Mouse (Mus musculus) C2C12 (cell line): Measurements from ENCODE around the gene Palm2. TPM values are rescaled to one million over a fixed set of nuclear protein-coding genes. Genes with fewer than 3 reads are reported as not detected.

Experiments
- H3K27me3 ChIP-seq: one replicate; pipeline ENCODE4 v1.6.1; 2011; ENCODE audit not compliant: control insufficient read depth, insufficient read depth, insufficient read length
- H3K36me3 ChIP-seq: one replicate; pipeline ENCODE4 v1.6.1; 2011; ENCODE audit not compliant: control insufficient read depth, insufficient read depth
- H3K4me3 ChIP-seq: one replicate; pipeline ENCODE4 v1.5.1; 2011; ENCODE audit warnings: mild to moderate bottlenecking, control low read depth; ENCODE audit not compliant: poor library complexity, insufficient read depth, severe bottlenecking
- H3K79me2 ChIP-seq: one replicate; pipeline ENCODE4 v1.6.1; 2011; ENCODE audit not compliant: control insufficient read depth, insufficient read depth
- H3K79me3 ChIP-seq: one replicate; pipeline ENCODE4 v1.6.1; 2011; ENCODE audit warnings: low read depth, control low read depth
- H3ac ChIP-seq: one replicate; pipeline ENCODE3; 2011; ENCODE audit warnings: low read depth; ENCODE audit not compliant: control insufficient read depth, insufficient read length
- CEBPB ChIP-seq: IDR thresholded peaks from one replicate; pipeline ENCODE4 v1.6.1; 2011; ENCODE audit warnings: low read depth, mild to moderate bottlenecking, control low read depth, moderate library complexity
- CTCF ChIP-seq: IDR thresholded peaks from one replicate; pipeline ENCODE4 v1.5.1; 2011; ENCODE audit not compliant: control insufficient read depth, insufficient read depth, insufficient read length
- FOSL1 ChIP-seq: IDR thresholded peaks from one replicate; pipeline ENCODE4 v1.8.0; 2011; ENCODE audit warnings: mild to moderate bottlenecking, low read length; ENCODE audit not compliant: poor library complexity, insufficient read depth, severe bottlenecking
- MAX ChIP-seq: IDR thresholded peaks from one replicate; pipeline ENCODE4 v1.6.1; 2011; ENCODE audit warnings: mild to moderate bottlenecking, control low read depth
- MYOD1 ChIP-seq: IDR thresholded peaks from one replicate; pipeline ENCODE4 v1.6.1; 2011; ENCODE audit warnings: low read depth; ENCODE audit not compliant: control insufficient read depth, insufficient read length
- MYOG ChIP-seq: IDR thresholded peaks from one replicate; pipeline ENCODE4 v1.6.1; 2011; ENCODE audit not compliant: control insufficient read depth, insufficient read length; ENCODE audit errors: extremely low read depth
- USF1 ChIP-seq: IDR thresholded peaks from one replicate; pipeline ENCODE4 v1.6.1; 2011; ENCODE audit warnings: low read depth, mild to moderate bottlenecking, control low read depth, moderate library complexity
- polyA plus RNA-seq: library from polyadenylated mRNA; unstranded; fragments of >200 nt; fragmentation: generic; extraction: Trizol; gene quantifications from one replicate; pipeline ENCODE4 v1.2.1, GENCODE M21; 2012; ENCODE audit warnings: missing spikeins

Palm2 gene
- polyA plus RNA-seq, 1 experiment, result 6.7 TPM

DNA sequence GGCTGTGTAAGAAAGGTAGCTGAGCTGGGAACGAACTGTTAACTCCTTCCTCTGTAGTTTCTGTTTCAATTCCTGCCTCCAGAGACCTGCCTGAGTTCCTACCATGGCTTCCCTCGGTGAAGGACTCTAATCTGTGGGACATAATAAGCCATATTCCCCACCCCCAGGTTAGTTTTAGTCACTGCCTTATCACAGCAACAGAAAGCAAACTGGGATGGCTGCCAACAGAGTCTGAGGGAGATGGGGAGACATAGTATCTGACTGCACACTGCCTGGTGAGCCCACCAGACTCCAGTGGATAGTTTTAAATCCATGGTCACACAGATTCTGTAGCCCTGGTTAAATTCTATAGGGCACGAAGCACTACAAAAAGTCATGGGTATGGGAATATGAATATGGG lies 299.4 kb downstream of the Palm2 start:
- H3K4me3 ChIP-seq, result no peak overlapping the region
- H3K79me2 ChIP-seq, result no peaks in the 10 kb centered on the region
- H3ac ChIP-seq, result no peak overlapping the region
- peaks cover 3% of the 10 kb centered on the region for H3K36me3 ChIP-seq
- H3K27me3 ChIP-seq, result no peaks in the 10 kb centered on the region
- H3K79me3 ChIP-seq, result no peaks in the 10 kb centered on the region
- no peak for TF ChIP-seq FOSL1
- no peak for TF ChIP-seq MAX
- no peak for TF ChIP-seq MYOD1

DNA sequence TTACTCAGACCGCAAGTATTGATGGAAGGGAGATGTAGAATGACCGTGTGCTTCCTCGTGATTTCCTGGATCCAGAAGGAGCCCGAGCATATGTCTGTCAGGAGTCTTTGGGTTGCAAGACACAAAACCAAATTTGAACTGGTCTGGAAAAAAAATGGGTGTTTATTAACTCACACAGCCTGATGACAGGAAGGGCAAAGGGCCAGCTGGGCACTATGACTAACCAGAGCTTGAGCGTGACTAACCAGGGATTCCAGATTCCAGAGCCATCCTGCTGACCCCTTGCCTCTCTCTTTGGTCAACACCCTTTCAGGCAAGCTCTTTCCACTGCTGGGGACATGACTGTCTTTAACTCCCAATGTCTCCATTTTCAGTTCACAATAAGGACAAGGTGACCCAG lies 301.4 kb downstream of the Palm2 start:
- no peaks in the 10 kb centered on the region for H3K27me3 ChIP-seq
- H3K4me3 ChIP-seq, result no peak overlapping the region
- H3K79me2 ChIP-seq, result no peaks in the 10 kb centered on the region
- peaks cover 3% of the 10 kb centered on the region for H3K36me3 ChIP-seq
- TF ChIP-seq FOSL1 (peak; percentile 79), MAX (peak; percentile 33), CTCF (no peak), USF1 (no peak), CEBPB (no peak), MYOD1 (peak; percentile 63), MYOG (no peak)
- H3ac ChIP-seq, result no peak overlapping the region
- no peaks in the 10 kb centered on the region for H3K79me3 ChIP-seq

DNA sequence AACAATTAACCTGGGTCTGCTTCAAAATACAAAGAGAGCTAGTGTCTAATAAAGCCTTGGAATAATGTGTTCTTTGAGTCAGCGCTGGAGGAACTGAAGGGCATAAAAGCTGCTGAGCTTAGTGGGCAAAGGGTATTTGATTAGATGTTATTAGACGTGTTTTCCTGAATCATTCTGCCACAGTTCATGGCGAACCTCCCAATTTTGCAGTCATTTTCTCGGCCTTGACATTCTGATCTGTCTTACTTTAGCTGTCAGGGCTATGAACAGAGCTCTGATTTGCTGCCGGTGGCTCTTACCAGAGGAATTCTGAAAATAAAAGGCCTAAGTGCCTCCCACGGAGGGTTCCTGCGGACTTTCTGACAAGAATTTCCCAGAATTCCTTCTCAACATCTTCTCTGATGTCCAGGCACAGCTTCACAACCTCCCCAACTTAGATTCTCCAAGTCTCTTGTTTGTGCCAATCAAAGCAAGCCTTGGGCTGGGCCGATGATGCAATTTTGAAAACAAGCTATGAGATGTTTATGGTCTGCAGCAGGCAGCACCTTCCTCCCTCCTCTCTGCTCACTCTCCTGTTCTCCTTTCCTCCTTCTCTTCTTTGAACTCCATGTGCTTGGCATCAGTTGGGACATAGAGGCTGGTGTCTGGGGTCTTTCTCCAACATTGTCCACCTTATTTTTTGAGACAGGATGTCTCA lies 305.0 kb downstream of the Palm2 start:
- H3K4me3 ChIP-seq, result no peak overlapping the region
- no peaks in the 10 kb centered on the region for H3K79me2 ChIP-seq
- H3ac ChIP-seq, result no peak overlapping the region
- TF ChIP-seq MYOG, result no peak
- no peak for TF ChIP-seq MYOD1
- TF ChIP-seq MAX, result no peak
- TF ChIP-seq USF1, result no peak
- no peak for TF ChIP-seq CEBPB
- no peak for TF ChIP-seq FOSL1
- no peak for TF ChIP-seq CTCF
- H3K36me3 ChIP-seq, result peaks cover 3% of the 10 kb centered on the region
- H3K79me3 ChIP-seq, result no peaks in the 10 kb centered on the region
- H3K27me3 ChIP-seq, result no peaks in the 10 kb centered on the region

DNA sequence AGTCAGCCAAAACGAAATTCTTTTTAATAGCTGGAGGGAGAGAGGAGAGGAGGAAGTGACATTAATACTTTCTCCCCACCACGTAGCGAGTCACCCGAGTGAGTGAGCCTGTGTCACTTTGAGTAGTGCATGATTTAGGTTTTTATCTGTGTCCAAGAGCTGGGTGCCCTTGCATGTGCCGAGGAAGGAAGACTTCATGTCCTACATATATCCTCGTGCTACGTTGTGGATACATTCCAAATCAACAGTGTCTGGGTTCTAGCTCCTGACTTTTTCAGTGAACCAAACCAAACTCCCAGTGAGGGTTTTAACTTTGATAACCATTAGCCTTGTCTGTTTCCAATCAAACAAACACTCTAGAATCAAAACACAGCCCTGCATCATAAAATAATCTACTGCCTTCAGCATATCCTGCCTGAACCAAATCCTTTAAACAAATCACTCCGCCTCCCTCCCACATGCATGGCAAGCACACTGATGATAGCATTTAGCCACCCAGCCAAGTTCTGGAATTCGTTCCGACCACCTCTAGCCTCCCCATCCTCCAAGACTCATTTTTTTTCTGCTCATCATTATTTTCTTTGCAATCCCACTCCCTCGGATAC lies 309.4 kb downstream of the Palm2 start:
- TF ChIP-seq CTCF, result no peak
- TF ChIP-seq MYOG, result no peak
- no peak for TF ChIP-seq FOSL1
- TF ChIP-seq MYOD1, result no peak
- TF ChIP-seq USF1, result no peak
- TF ChIP-seq CEBPB, result no peak
- no peak for TF ChIP-seq MAX
- H3K79me2 ChIP-seq, result no peaks in the 10 kb centered on the region
- H3K4me3 ChIP-seq, result no peak overlapping the region
- no peaks in the 10 kb centered on the region for H3K27me3 ChIP-seq
- H3ac ChIP-seq, result no peak overlapping the region
- no peaks in the 10 kb centered on the region for H3K79me3 ChIP-seq
- no peaks in the 10 kb centered on the region for H3K36me3 ChIP-seq

DNA sequence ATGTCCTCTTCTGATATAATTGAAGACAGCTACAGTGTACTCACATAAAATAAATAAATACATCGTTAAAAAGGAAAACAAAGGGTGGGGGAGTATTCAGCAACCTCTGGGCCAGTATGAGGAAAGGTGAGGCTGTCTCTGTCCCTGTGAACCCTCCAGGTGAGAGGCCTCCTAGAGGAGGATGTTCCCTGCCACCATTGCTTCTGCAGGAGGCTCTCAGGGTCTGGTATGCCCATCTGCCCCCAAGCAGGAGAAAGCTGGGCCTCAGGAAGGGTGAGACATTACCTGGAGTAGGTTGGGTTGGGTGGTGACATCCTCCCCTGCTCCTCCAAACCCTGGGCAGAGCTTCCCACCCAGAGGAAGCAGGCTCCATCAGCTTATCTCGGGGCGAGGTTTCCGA lies 316.6 kb downstream of the Palm2 start:
- Histone ChIP-seq H3K36me3 (no peaks in the 10 kb centered on the region), H3K4me3 (no peak overlapping the region), H3K79me3 (no peaks in the 10 kb centered on the region), H3ac (no peak overlapping the region), H3K79me2 (no peaks in the 10 kb centered on the region), H3K27me3 (no peaks in the 10 kb centered on the region)
- no peak for TF ChIP-seq FOSL1
- TF ChIP-seq CEBPB, result no peak
- no peak for TF ChIP-seq MAX
- no peak for TF ChIP-seq CTCF
- TF ChIP-seq USF1, result no peak
- no peak for TF ChIP-seq MYOG
- no peak for TF ChIP-seq MYOD1

DNA sequence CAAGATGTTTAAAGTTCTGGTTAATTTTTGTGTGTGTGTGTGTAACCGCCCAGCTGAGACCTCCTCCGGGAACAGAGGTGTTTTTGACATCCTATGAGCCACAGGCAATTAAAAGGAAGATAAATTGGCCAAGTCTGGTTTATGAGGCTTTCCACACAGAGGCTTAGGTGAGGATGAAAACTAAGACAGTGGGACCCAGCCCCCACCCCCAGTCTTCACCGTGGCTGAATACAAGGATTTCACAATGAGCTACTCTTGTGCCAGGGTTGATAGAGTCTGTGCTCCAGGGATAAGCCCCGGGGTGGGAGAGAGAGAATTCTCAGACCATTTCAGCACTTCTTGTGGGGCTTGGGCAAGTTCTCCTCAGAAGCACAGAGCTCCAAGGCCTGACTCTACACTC lies 317.0 kb downstream of the Palm2 start:
- Histone ChIP-seq H3K4me3 (no peak overlapping the region), H3K79me3 (no peaks in the 10 kb centered on the region), H3ac (no peak overlapping the region), H3K79me2 (no peaks in the 10 kb centered on the region), H3K27me3 (no peaks in the 10 kb centered on the region), H3K36me3 (no peaks in the 10 kb centered on the region)
- TF ChIP-seq CTCF (no peak), FOSL1 (no peak), MAX (no peak), MYOD1 (no peak), USF1 (no peak), CEBPB (no peak), MYOG (no peak)
